Mouse (Mus musculus) heart, postnatal 25 days (tissue): ENCODE measurements at regions not wholly inside any gene's neighbourhood (a gene's known extent, or its start where the extent isn't known, plus 50 kb on each side); places are given as distances from the start of the nearest gene placed in this dataset.
A peak's percentile ranks its signal among the peaks of the same experiment; 100 is the strongest.

Experiments used
- DNase-seq: peaks from one replicate; pipeline ENCODE4 v3.0.0; 2022; ENCODE audit warnings: low spot score
- intact Hi-C: fragments of 180-260 bp; cut with DNase I; formaldehyde crosslinking; loops from one replicate; pipeline ENCODE4 v1.15.1; 2025

GRCm38 (mm10) chr5:74891541-74891940, 153.0 kb downstream of the Chic2 start:
- intact Hi-C loops: no loop called here
- no peak for DNase-seq

- intact Hi-C loops: no loop called here
- peak; percentile 12 for DNase-seq
Observed at GRCm38 (mm10) chr5:74888934-74889333, 155.6 kb downstream of the Chic2 start.

- intact Hi-C loops: no loop called here
Observed at GRCm38 (mm10) chr5:74885958-74886357, 158.6 kb downstream of the Chic2 start.

GRCm38 (mm10) chr5:74882563-74882962, 162.0 kb downstream of the Chic2 start:
- no peak for DNase-seq
- intact Hi-C loops: no loop called here

More at GRCm38 (mm10) chr5:74885958-74886357, 158.6 kb downstream of the Chic2 start:
- DNase-seq: no peak

- intact Hi-C loops: no loop called here
- no peak for DNase-seq
Observed at GRCm38 (mm10) chr5:74880669-74881226, 163.8 kb downstream of the Chic2 start.

- DNase-seq: no peak
Observed at GRCm38 (mm10) chr5:74880048-74880437, 164.5 kb downstream of the Chic2 start.

GRCm38 (mm10) chr5:74879098-74880047, 165.2 kb downstream of the Chic2 start:
- intact Hi-C loops: no loop called here
- DNase-seq: no peak

More at GRCm38 (mm10) chr5:74880048-74880437, 164.5 kb downstream of the Chic2 start:
- intact Hi-C loops: no loop called here

- no peak for DNase-seq
- intact Hi-C loops: no loop called here
Observed at GRCm38 (mm10) chr5:74877595-74877994, 167.0 kb downstream of the Chic2 start.

GRCm38 (mm10) chr5:74877185-74877584, 167.4 kb downstream of the Chic2 start:
- intact Hi-C loops: no loop called here
- no peak for DNase-seq

- DNase-seq: no peak
- intact Hi-C loops: no loop called here
Observed at GRCm38 (mm10) chr5:74874691-74875090, 169.9 kb downstream of the Chic2 start.

GRCm38 (mm10) chr5:74870615-74871014, 167.9 kb upstream of the Lnx1 start:
- DNase-seq: no peak

GRCm38 (mm10) chr5:74867113-74867785, 164.5 kb upstream of the Lnx1 start:
- intact Hi-C loops: no loop called here
- DNase-seq: no peak

More at GRCm38 (mm10) chr5:74870615-74871014, 167.9 kb upstream of the Lnx1 start:
- intact Hi-C loops: no loop called here

- no peak for DNase-seq
- intact Hi-C loops: no loop called here
Observed at GRCm38 (mm10) chr5:74866697-74867096, 164.0 kb upstream of the Lnx1 start.

GRCm38 (mm10) chr5:74865446-74865845, 162.7 kb upstream of the Lnx1 start:
- intact Hi-C loops: no loop called here
- DNase-seq: no peak

GRCm38 (mm10) chr5:74864540-74865157, 161.9 kb upstream of the Lnx1 start:
- intact Hi-C loops: no loop called here
- DNase-seq: no peak

GRCm38 (mm10) chr5:74861297-74861696, 158.6 kb upstream of the Lnx1 start:
- DNase-seq: no peak
- intact Hi-C loops: no loop called here

- no peak for DNase-seq
- intact Hi-C loops: no loop called here
Observed at GRCm38 (mm10) chr5:74857861-74858260, 155.1 kb upstream of the Lnx1 start.

- intact Hi-C loops: no loop called here
- DNase-seq: no peak
Observed at GRCm38 (mm10) chr5:74857161-74857560, 154.4 kb upstream of the Lnx1 start.

- DNase-seq: no peak
- intact Hi-C loops: no loop called here
Observed at GRCm38 (mm10) chr5:74847824-74848223, 145.1 kb upstream of the Lnx1 start.

GRCm38 (mm10) chr5:74846674-74847073, 144.0 kb upstream of the Lnx1 start:
- intact Hi-C loops: no loop called here
- DNase-seq: no peak
